Mouse (Mus musculus): ENCODE results near the gene T. TPM values are rescaled to one million over a fixed set of nuclear protein-coding genes. Genes with fewer than 3 reads are reported as not detected.
A peak's percentile ranks its signal among the peaks of the same experiment; 100 is the strongest.
"Not testable (repeated sequence)": the region's sequence is repeated elsewhere in the genome, so short reads cannot be mapped to it uniquely, and the experiment has no call there.

Gene T
- polyA plus RNA-seq (2015; fragmentation: Nextera tagmentation; extraction: Ambion mirVana): 0.30 and 0.45 TPM in 2 replicates

- no peak for ATAC-seq
- peaks cover 92% of the 10 kb centered on the region for H3K27me3 ChIP-seq (replicated peaks)
- under 1% methylated on average over 65 of the region's 65 CpGs for WGBS
Measured at GRCm38 (mm10) chr17:8433978-8434960, at the start of gene T. Gene T, plus strand, starts transcription at chr17:8434423.

GRCm38 (mm10) chr17:8385441-8385840 lies 48.8 kb upstream of the T start:
- H3K36me3 ChIP-seq: no peaks in the 10 kb centered on the region
- H3K27ac ChIP-seq: no peak overlapping the region
- H3K9ac ChIP-seq: no peak overlapping the region
- H3K4me1 ChIP-seq (replicated peaks): no peaks in the 10 kb centered on the region
- no peaks in the 10 kb centered on the region for H3K9me3 ChIP-seq
- no peak overlapping the region for H3K4me3 ChIP-seq (replicated peaks)
- no peak for ATAC-seq
- no peak overlapping the region for H3K4me2 ChIP-seq (replicated peaks)
- H3K27me3 ChIP-seq (replicated peaks): peaks cover 23% of the 10 kb centered on the region
- WGBS: 98% methylated on average over 2 of the region's 2 CpGs

More at GRCm38 (mm10) chr17:8433978-8434960, at the start of gene T:
- H3K4me2 ChIP-seq (replicated peaks): peak within 1 kb of the TSS; percentile 49
- H3K4me1 ChIP-seq (replicated peaks): peaks cover 10% of the 10 kb centered on the region
- no peaks in the 10 kb centered on the region for H3K9me3 ChIP-seq
- no peak within 1 kb of the TSS for H3K9ac ChIP-seq
- peak within 1 kb of the TSS; percentile 21 for H3K4me3 ChIP-seq (replicated peaks)
- H3K27ac ChIP-seq: no peak within 1 kb of the TSS
- no peaks in the 10 kb centered on the region for H3K36me3 ChIP-seq

GRCm38 (mm10) chr17:8388463-8388862 lies 45.8 kb upstream of the T start:
- Histone ChIP-seq H3K27ac (no peak overlapping the region), H3K27me3 (replicated peaks) (peaks cover 32% of the 10 kb centered on the region), H3K4me1 (replicated peaks) (no peaks in the 10 kb centered on the region), H3K9me3 (no peaks in the 10 kb centered on the region), H3K36me3 (no peaks in the 10 kb centered on the region), H3K4me3 (replicated peaks) (no peak overlapping the region), H3K4me2 (replicated peaks) (no peak overlapping the region), H3K9ac (no peak overlapping the region)
- 2% methylated on average over 13 of the region's 13 CpGs for WGBS
- ATAC-seq: no peak

- no peak overlapping the region for H3K4me3 ChIP-seq (replicated peaks)
- no peak overlapping the region for H3K27ac ChIP-seq
- no peaks in the 10 kb centered on the region for H3K4me1 ChIP-seq (replicated peaks)
- H3K27me3 ChIP-seq (replicated peaks): peaks cover 32% of the 10 kb centered on the region
- 1% methylated on average over 28 of the region's 28 CpGs for WGBS
- no peaks in the 10 kb centered on the region for H3K36me3 ChIP-seq
- H3K4me2 ChIP-seq (replicated peaks): peak overlapping the region; percentile 29
- H3K9ac ChIP-seq: no peak overlapping the region
- H3K9me3 ChIP-seq: no peaks in the 10 kb centered on the region
- ATAC-seq: no peak
Measured at GRCm38 (mm10) chr17:8388990-8389789, 45.0 kb upstream of the T start.

GRCm38 (mm10) chr17:8389790-8390095 lies 44.5 kb upstream of the T start:
- WGBS: 9% methylated on average over 10 of the region's 10 CpGs
- Histone ChIP-seq H3K9me3 (no peaks in the 10 kb centered on the region), H3K27ac (no peak overlapping the region), H3K9ac (no peak overlapping the region), H3K36me3 (no peaks in the 10 kb centered on the region), H3K4me1 (replicated peaks) (no peaks in the 10 kb centered on the region), H3K27me3 (replicated peaks) (peaks cover 32% of the 10 kb centered on the region), H3K4me2 (replicated peaks) (peak overlapping the region; percentile 29), H3K4me3 (replicated peaks) (no peak overlapping the region)
- ATAC-seq: no peak

GRCm38 (mm10) chr17:8390487-8390886 lies 43.7 kb upstream of the T start:
- Histone ChIP-seq H3K4me2 (replicated peaks) (no peak overlapping the region), H3K27me3 (replicated peaks) (peaks cover 32% of the 10 kb centered on the region), H3K4me1 (replicated peaks) (no peaks in the 10 kb centered on the region), H3K4me3 (replicated peaks) (no peak overlapping the region), H3K9me3 (no peaks in the 10 kb centered on the region), H3K36me3 (no peaks in the 10 kb centered on the region), H3K9ac (no peak overlapping the region), H3K27ac (no peak overlapping the region)
- WGBS: 56% methylated on average over 4 of the region's 4 CpGs
- no peak for ATAC-seq

- Histone ChIP-seq H3K9me3 (no peaks in the 10 kb centered on the region), H3K36me3 (no peaks in the 10 kb centered on the region), H3K4me1 (replicated peaks) (no peaks in the 10 kb centered on the region), H3K4me2 (replicated peaks) (no peak overlapping the region), H3K9ac (no peak overlapping the region), H3K27me3 (replicated peaks) (no peaks in the 10 kb centered on the region; the same call in 1 of the 2 replicates), H3K4me3 (replicated peaks) (no peak overlapping the region), H3K27ac (no peak overlapping the region)
- ATAC-seq: no peak
- 57% methylated on average over 4 of the region's 4 CpGs for WGBS
Measured at GRCm38 (mm10) chr17:8396371-8396770, 37.9 kb upstream of the T start.

- no peak overlapping the region for H3K9ac ChIP-seq
- H3K27me3 ChIP-seq (replicated peaks): no peaks in the 10 kb centered on the region
- H3K4me3 ChIP-seq (replicated peaks): no peak overlapping the region
- no peaks in the 10 kb centered on the region for H3K36me3 ChIP-seq
- no peak for ATAC-seq
- no peaks in the 10 kb centered on the region for H3K9me3 ChIP-seq
- no peak overlapping the region for H3K27ac ChIP-seq
- H3K4me1 ChIP-seq (replicated peaks): no peaks in the 10 kb centered on the region
- WGBS: 75% methylated on average over 2 of the region's 2 CpGs
- no peak overlapping the region for H3K4me2 ChIP-seq (replicated peaks)
Measured at GRCm38 (mm10) chr17:8397946-8398345, 36.3 kb upstream of the T start.

GRCm38 (mm10) chr17:8403932-8404331 lies 30.3 kb upstream of the T start:
- H3K9ac ChIP-seq; H3K4me2 ChIP-seq (replicated peaks); H3K36me3 ChIP-seq; H3K4me1 ChIP-seq (replicated peaks); H3K27me3 ChIP-seq (replicated peaks); ATAC-seq; H3K9me3 ChIP-seq; H3K4me3 ChIP-seq (replicated peaks); H3K27ac ChIP-seq: not testable (repeated sequence)
- WGBS: 48% methylated on average over 8 of the region's 8 CpGs

GRCm38 (mm10) chr17:8406285-8406684 lies 27.9 kb upstream of the T start:
- no peaks in the 10 kb centered on the region for H3K9me3 ChIP-seq
- WGBS: 56% methylated on average over 6 of the region's 6 CpGs
- H3K27me3 ChIP-seq (replicated peaks): no peaks in the 10 kb centered on the region
- no peak for ATAC-seq
- no peak overlapping the region for H3K27ac ChIP-seq
- peaks cover 9% of the 10 kb centered on the region; the same call in 1 of the 2 replicates for H3K4me1 ChIP-seq (replicated peaks)
- no peak overlapping the region for H3K4me2 ChIP-seq (replicated peaks)
- no peaks in the 10 kb centered on the region for H3K36me3 ChIP-seq
- no peak overlapping the region for H3K9ac ChIP-seq
- no peak overlapping the region for H3K4me3 ChIP-seq (replicated peaks)

- 74% methylated on average over 4 of the region's 4 CpGs for WGBS
Measured at GRCm38 (mm10) chr17:8408002-8408401, 26.2 kb upstream of the T start.

GRCm38 (mm10) chr17:8408589-8409295 lies 25.5 kb upstream of the T start:
- Histone ChIP-seq H3K4me2 (replicated peaks) (peak overlapping the region; percentile 43), H3K9ac (0 out of 2 replicates have a peak overlapping the region, but pooled peaks have one; percentile 10), H3K4me1 (replicated peaks) (peaks cover 11% of the 10 kb centered on the region; the same call in 1 of the 2 replicates), H3K36me3 (no peaks in the 10 kb centered on the region), H3K4me3 (replicated peaks) (no peak overlapping the region), H3K27ac (no peak overlapping the region), H3K27me3 (replicated peaks) (no peaks in the 10 kb centered on the region), H3K9me3 (no peaks in the 10 kb centered on the region)
- ATAC-seq: peak; percentile 73
- WGBS: 5% methylated on average over 16 of the region's 16 CpGs

More at GRCm38 (mm10) chr17:8408002-8408401, 26.2 kb upstream of the T start:
- H3K4me1 ChIP-seq (replicated peaks); H3K4me2 ChIP-seq (replicated peaks); H3K9ac ChIP-seq; ATAC-seq; H3K27ac ChIP-seq; H3K4me3 ChIP-seq (replicated peaks); H3K9me3 ChIP-seq; H3K36me3 ChIP-seq; H3K27me3 ChIP-seq (replicated peaks): not testable (repeated sequence)
